Mouse (Mus musculus) midbrain, embryonic 14.5 days (tissue): Measurements from ENCODE around the gene Slx4. TPM values are rescaled to one million over a fixed set of nuclear protein-coding genes. Genes with fewer than 3 reads are reported as not detected.
"Not testable (repeated sequence)": the region's sequence is repeated elsewhere in the genome, so short reads cannot be mapped to it uniquely, and the experiment has no call there.

Experiments
- ATAC-seq: fragments of 200-750 bp; cut with Nextera tagmentation; 2 replicates; pipeline ENCODE4 v1.8.0; 2017; ENCODE audit warnings: moderate number of reproducible peaks, moderate library complexity; ENCODE audit not compliant: low FRiP score, low TSS enrichment
- DNase-seq: peaks from one replicate; pipeline ENCODE4 v3.0.0-alpha.2; 2015
- H3K27ac ChIP-seq: fragments of 300-500 bp; sonication (generic); replicated peaks from 2 replicates; pipeline ENCODE4 v1.5.1; 2014; ENCODE audit warnings: mild to moderate bottlenecking, low read depth, low read length, moderate library complexity
- H3K27me3 ChIP-seq: fragments of 300-500 bp; sonication (generic); 2 replicates; pipeline ENCODE4 v1.6.1; 2014; ENCODE audit warnings: low read length, control low read depth, mixed read lengths; ENCODE audit not compliant: control insufficient read depth, insufficient read depth
- H3K36me3 ChIP-seq: fragments of 300-500 bp; sonication (generic); 2 replicates; pipeline ENCODE4 v1.6.1; 2014; ENCODE audit warnings: low read length, control low read depth; ENCODE audit not compliant: control insufficient read depth, insufficient read depth
- H3K4me1 ChIP-seq: fragments of 300-500 bp; sonication (generic); 2 replicates; pipeline ENCODE4 v1.6.1; 2014; ENCODE audit warnings: mild to moderate bottlenecking, antibody characterized with exemption, low read length, control low read depth; ENCODE audit not compliant: control insufficient read depth, insufficient read depth
- H3K4me2 ChIP-seq: fragments of 300-500 bp; sonication (generic); 2 replicates; pipeline ENCODE4 v1.6.1; 2014; ENCODE audit warnings: mild to moderate bottlenecking, low read length, moderate library complexity
- H3K4me3 ChIP-seq: fragments of 300-500 bp; sonication (generic); replicated peaks from 2 replicates; pipeline ENCODE4 v1.5.1; 2014; ENCODE audit warnings: low read depth, low read length
- H3K9ac ChIP-seq: fragments of 300-500 bp; sonication (generic); replicated peaks from 2 replicates; pipeline ENCODE4 v1.6.1; 2014; ENCODE audit warnings: mild to moderate bottlenecking, low read length, moderate library complexity
- H3K9me3 ChIP-seq: fragments of 300-500 bp; sonication (generic); 2 replicates; pipeline ENCODE4 v1.6.1; 2016; ENCODE audit warnings: low read length, control low read depth, mixed read lengths; ENCODE audit not compliant: control insufficient read depth
- WGBS: fragments of 180-500 bp; shearing (Covaris S2); extraction: QIAGEN DNeasy Blood & Tissue Kit; methylation state at CpG from one replicate; pipeline ENCODE4 v1.1.7; 2014; 5-methylcytosine and 5-hydroxymethylcytosine counted together
- polyA plus RNA-seq: library from polyadenylated mRNA; unstranded; fragments of >200 nt; fragmentation: Nextera tagmentation; extraction: Ambion mirVana; gene quantifications from 2 replicates; pipeline ENCODE4 v1.2.1, GENCODE M21; 2014

The Slx4 gene
- polyA plus RNA-seq, 1 experiment from 2014 or later, result 40.0 TPM

- WGBS, result 65% methylated on average over 1 of the region's 1 CpGs
- no peak for ATAC-seq
- no peaks in the 10 kb centered on the region for H3K27me3 ChIP-seq
Measured at GRCm38 (mm10) chr16:4021241-4021640, 17.7 kb upstream of the Slx4 start.

DNA sequence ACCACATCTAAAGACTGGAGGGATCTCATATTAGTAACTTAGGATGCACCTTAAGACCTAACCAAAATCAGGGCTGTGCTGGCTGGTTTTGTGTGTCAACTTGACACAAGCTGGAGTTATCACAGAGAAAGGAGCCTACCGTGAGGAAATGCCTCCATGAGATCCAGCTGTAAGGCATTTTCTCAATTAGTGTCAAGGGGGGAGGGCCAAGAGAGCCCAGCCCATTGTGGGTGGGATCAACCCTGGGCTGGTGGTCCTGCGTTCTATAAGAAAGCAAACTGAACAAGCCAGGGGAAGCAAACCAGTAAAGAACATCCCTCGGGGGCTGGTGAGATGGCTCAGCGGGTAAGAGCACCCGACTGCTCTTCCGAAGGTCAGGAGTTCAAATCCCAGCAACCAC, 13.9 kb upstream of the Slx4 start:
- ATAC-seq, result not testable (repeated sequence)
- 85% methylated on average over 6 of the region's 6 CpGs for WGBS

More at GRCm38 (mm10) chr16:4021241-4021640, 17.7 kb upstream of the Slx4 start:
- no peaks in the 10 kb centered on the region for H3K36me3 ChIP-seq
- no peak for DNase-seq
- H3K27ac ChIP-seq, result no peak overlapping the region
- H3K4me1 ChIP-seq, result no peaks in the 10 kb centered on the region
- H3K9ac ChIP-seq, result no peak overlapping the region
- H3K4me3 ChIP-seq, result no peak overlapping the region
- H3K4me2 ChIP-seq, result no peak overlapping the region
- no peaks in the 10 kb centered on the region for H3K9me3 ChIP-seq

GRCm38 (mm10) chr16:4016786-4017185, 13.2 kb upstream of the Slx4 start:
- WGBS, result 79% methylated on average over 17 of the region's 17 CpGs
- H3K4me2 ChIP-seq, H3K9me3 ChIP-seq, H3K9ac ChIP-seq, ATAC-seq, H3K27ac ChIP-seq, H3K4me1 ChIP-seq, H3K4me3 ChIP-seq, H3K36me3 ChIP-seq, H3K27me3 ChIP-seq, DNase-seq: not testable (repeated sequence)

More for the DNA sequence above, 13.9 kb upstream of the Slx4 start:
- not testable (repeated sequence) for H3K36me3 ChIP-seq, DNase-seq, H3K27ac ChIP-seq, H3K4me3 ChIP-seq, H3K9me3 ChIP-seq, H3K4me1 ChIP-seq, H3K9ac ChIP-seq, H3K4me2 ChIP-seq, H3K27me3 ChIP-seq

- Histone ChIP-seq H3K27ac (no peak overlapping the region), H3K4me2 (no peak overlapping the region), H3K4me1 (no peaks in the 10 kb centered on the region), H3K9ac (no peak overlapping the region), H3K36me3 (no peaks in the 10 kb centered on the region), H3K4me3 (no peak overlapping the region), H3K27me3 (no peaks in the 10 kb centered on the region), H3K9me3 (no peaks in the 10 kb centered on the region)
- DNase-seq (no peak), ATAC-seq (no peak)
- 88% methylated on average over 5 of the region's 5 CpGs for WGBS
Measured at GRCm38 (mm10) chr16:4014040-4014668, 10.6 kb upstream of the Slx4 start.

DNA sequence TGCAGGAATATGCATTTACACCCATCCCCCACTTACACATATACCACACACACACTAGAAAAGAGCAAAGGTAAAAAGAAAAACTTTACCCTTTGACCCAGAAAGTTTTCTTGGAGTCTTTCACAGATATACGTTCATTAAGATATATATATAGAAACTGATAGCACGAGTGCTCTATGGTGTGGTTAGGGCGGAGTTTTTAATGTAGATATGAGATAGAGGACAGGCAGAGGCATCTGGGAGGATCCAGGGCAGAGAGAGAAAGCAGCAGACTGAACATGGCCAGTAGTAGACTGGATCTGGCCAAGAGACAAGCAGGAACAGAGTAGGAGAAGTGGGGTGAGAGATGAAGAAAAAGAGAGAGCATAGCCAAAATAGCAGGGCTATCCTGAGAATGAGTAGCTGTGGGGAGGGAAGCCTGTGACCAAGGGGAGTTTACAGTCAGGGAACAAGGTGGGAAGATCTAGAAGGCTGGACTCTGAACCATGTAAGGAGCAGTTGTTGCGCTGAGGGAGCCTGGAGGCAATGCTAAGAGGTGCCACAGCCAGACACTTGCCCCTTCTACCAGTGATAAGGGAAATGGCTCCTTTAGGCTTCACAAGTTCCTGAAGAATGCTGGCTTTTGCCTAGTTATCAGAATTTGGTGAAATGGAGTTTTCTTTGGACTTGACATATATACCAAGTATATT, 9.5 kb upstream of the Slx4 start:
- Histone ChIP-seq H3K9ac (no peak overlapping the region), H3K36me3 (no peaks in the 10 kb centered on the region), H3K4me1 (no peaks in the 10 kb centered on the region), H3K4me2 (no peak overlapping the region), H3K9me3 (no peaks in the 10 kb centered on the region), H3K27me3 (no peaks in the 10 kb centered on the region), H3K4me3 (no peak overlapping the region), H3K27ac (no peak overlapping the region)
- no peak for ATAC-seq
- WGBS, result 79% methylated on average over 4 of the region's 4 CpGs
- DNase-seq, result no peak

DNA sequence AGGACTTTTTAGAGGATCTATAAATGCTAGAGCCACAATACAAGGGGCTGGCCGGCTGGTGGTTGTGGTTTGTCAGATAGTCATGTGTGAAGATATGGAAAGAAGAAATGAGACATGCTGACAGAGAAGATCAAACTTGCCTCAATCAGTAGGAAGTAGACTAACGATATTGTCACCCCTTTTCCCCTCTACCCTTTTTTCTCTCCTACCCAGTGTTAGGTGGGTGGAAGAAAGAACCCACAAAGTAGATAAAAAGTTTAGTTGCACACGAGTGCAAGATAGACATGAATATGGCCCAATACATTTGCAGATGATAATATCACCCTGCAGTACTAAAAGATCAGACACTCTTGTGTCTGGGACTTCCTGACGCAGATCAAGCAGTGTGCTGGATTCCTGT, 15.2 kb downstream of the Slx4 start:
- no peak overlapping the region for H3K4me3 ChIP-seq
- H3K27me3 ChIP-seq, result no peaks in the 10 kb centered on the region
- no peak overlapping the region for H3K27ac ChIP-seq
- no peak for ATAC-seq
- H3K36me3 ChIP-seq, result peaks cover 96% of the 10 kb centered on the region
- no peaks in the 10 kb centered on the region for H3K9me3 ChIP-seq
- DNase-seq, result no peak
- WGBS, result 91% methylated on average over 4 of the region's 4 CpGs
- no peak overlapping the region for H3K4me2 ChIP-seq
- H3K4me1 ChIP-seq, result no peaks in the 10 kb centered on the region
- H3K9ac ChIP-seq, result no peak overlapping the region

GRCm38 (mm10) chr16:3983146-3983700, 20.3 kb downstream of the Slx4 start:
- H3K9me3 ChIP-seq, result no peaks in the 10 kb centered on the region
- no peak overlapping the region for H3K4me2 ChIP-seq
- H3K4me3 ChIP-seq, result no peak overlapping the region
- ATAC-seq (no peak), DNase-seq (no peak)
- WGBS, result 41% methylated on average over 7 of the region's 7 CpGs
- no peak overlapping the region for H3K9ac ChIP-seq
- peaks cover 99% of the 10 kb centered on the region for H3K36me3 ChIP-seq
- no peak overlapping the region for H3K27ac ChIP-seq
- no peaks in the 10 kb centered on the region for H3K4me1 ChIP-seq
- H3K27me3 ChIP-seq, result no peaks in the 10 kb centered on the region

DNA sequence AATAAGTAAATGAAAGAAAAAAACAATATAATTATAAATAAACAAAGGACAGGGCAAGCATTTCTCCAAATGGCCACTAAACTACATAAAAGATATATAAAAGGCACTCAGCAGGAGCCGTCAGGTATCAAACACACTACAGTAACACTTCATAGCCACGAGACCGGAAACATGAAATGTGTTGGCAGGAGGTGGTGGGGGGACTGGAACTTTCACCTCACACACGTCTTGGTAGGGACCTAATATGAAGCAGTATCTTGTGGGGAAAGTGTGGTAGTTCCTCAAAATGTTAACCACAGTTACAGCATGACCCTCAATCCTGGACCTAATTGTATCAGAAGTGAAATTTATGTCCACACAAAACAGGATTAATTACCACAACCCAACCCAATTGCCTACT, 21.4 kb downstream of the Slx4 start:
- no peak for DNase-seq
- WGBS, result 94% methylated on average over 4 of the region's 4 CpGs
- no peak overlapping the region for H3K4me3 ChIP-seq
- H3K36me3 ChIP-seq, result peaks cover 99% of the 10 kb centered on the region
- no peaks in the 10 kb centered on the region for H3K27me3 ChIP-seq
- H3K4me2 ChIP-seq, result no peak overlapping the region
- no peak for ATAC-seq
- no peak overlapping the region for H3K9ac ChIP-seq
- no peaks in the 10 kb centered on the region for H3K9me3 ChIP-seq
- no peaks in the 10 kb centered on the region for H3K4me1 ChIP-seq
- H3K27ac ChIP-seq, result no peak overlapping the region

DNA sequence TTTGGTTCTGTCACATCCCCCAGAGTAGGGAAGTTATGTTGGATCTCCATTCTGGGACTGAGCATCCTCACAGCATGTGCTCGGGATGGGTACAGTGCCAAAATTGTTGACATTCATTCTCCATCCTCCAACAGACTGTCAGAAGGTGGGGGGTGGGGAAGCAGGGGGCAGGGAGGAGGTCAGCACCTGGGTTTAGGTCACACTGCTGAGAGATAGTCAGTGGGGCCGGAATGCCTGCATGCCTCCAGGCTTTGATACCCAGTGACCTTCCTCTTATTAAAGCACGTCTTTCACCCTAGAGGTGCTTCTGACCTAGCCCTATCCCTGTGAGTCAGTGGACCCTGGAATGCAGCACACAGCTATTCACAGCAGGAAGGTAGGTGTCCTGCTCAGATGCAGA, 26.9 kb downstream of the Slx4 start:
- Histone ChIP-seq H3K27me3 (no peaks in the 10 kb centered on the region), H3K4me1 (no peaks in the 10 kb centered on the region), H3K4me3 (no peak overlapping the region), H3K27ac (no peak overlapping the region), H3K9me3 (no peaks in the 10 kb centered on the region), H3K36me3 (peaks cover 48% of the 10 kb centered on the region), H3K9ac (no peak overlapping the region), H3K4me2 (no peak overlapping the region)
- no peak for DNase-seq
- 58% methylated on average over 3 of the region's 3 CpGs for WGBS
- ATAC-seq, result no peak
